Mouse (Mus musculus) lung, postnatal 0 days (tissue): ENCODE measurements at regions not wholly inside any gene's neighbourhood (a gene's known extent, or its start where the extent isn't known, plus 50 kb on each side); places are given as distances from the start of the nearest gene placed in this dataset.

Source experiments
- ATAC-seq: fragments of 200-750 bp; cut with Nextera tagmentation; 2 replicates; pipeline ENCODE4 v1.8.0; 2017; ENCODE audit warnings: moderate library complexity
- DNase-seq: peaks from one replicate; pipeline ENCODE4 v3.0.0-alpha.2; 2016; ENCODE audit warnings: low spot score
- H3K27ac ChIP-seq: fragments of 300-500 bp; sonication (generic); 2 replicates; pipeline ENCODE4 v1.5.1; 2014; ENCODE audit warnings: antibody characterized with exemption, mild to moderate bottlenecking, low read length, mixed read lengths
- H3K27me3 ChIP-seq: fragments of 300-500 bp; sonication (generic); replicated peaks from 2 replicates; pipeline ENCODE4 v1.6.1; 2014; ENCODE audit warnings: low read length, mixed read lengths; ENCODE audit not compliant: insufficient read depth
- H3K36me3 ChIP-seq: fragments of 300-500 bp; sonication (generic); 2 replicates; pipeline ENCODE4 v1.6.1; 2014; ENCODE audit warnings: low read length, mixed read lengths; ENCODE audit not compliant: insufficient read depth
- H3K4me1 ChIP-seq: fragments of 300-500 bp; sonication (generic); 2 replicates; pipeline ENCODE4 v1.6.1; 2014; ENCODE audit warnings: antibody characterized with exemption, low read depth, low read length, mixed read lengths; ENCODE audit not compliant: insufficient read depth
- H3K4me2 ChIP-seq: fragments of 300-500 bp; sonication (generic); replicated peaks from 2 replicates; pipeline ENCODE4 v1.6.1; 2014; ENCODE audit warnings: low read depth, mild to moderate bottlenecking, low read length, moderate library complexity, mixed read lengths
- H3K4me3 ChIP-seq: fragments of 300-500 bp; sonication (generic); 2 replicates; pipeline ENCODE4 v1.5.1; 2014; ENCODE audit warnings: low read depth, low read length
- H3K9ac ChIP-seq: fragments of 300-500 bp; sonication (generic); replicated peaks from 2 replicates; pipeline ENCODE4 v1.6.1; 2014; ENCODE audit warnings: low read depth, mild to moderate bottlenecking
- H3K9me3 ChIP-seq: fragments of 300-500 bp; sonication (generic); 2 replicates; pipeline ENCODE4 v1.6.1; 2016; ENCODE audit warnings: low read length, mixed read lengths
- CTCF ChIP-seq: IDR thresholded peaks from 2 replicates; pipeline ENCODE4 v1.5.1; 2016; ENCODE audit warnings: antibody characterized with exemption, mild to moderate bottlenecking
- EP300 ChIP-seq: IDR thresholded peaks from 2 replicates; pipeline ENCODE4 v1.6.1; 2016; ENCODE audit warnings: antibody characterized with exemption, mild to moderate bottlenecking, control low read depth
- WGBS: fragments of 180-500 bp; shearing (Covaris S2); extraction: QIAGEN DNeasy Blood & Tissue Kit; methylation state at CpG from one replicate; pipeline ENCODE4 v1.1.7; 2014; 5-methylcytosine and 5-hydroxymethylcytosine counted together

DNA sequence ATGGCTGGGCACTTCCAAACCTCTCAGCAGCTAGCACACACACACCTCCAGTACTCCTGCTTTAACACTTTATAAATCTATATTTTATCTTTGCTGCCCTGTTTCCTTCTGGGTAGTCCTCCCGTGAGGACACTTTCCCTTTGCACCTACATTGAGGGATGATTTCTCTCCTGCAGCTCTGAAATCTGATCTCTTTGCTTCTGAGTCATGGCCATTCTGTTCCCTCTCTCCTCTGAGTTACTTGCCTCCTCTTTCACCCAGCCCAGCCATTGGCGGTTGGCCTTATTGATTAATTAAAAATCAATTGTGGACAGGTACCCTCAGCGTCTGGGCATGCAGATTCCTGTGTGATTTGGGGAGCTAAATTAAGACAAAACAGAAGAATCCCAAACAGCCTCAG lies 58.0 kb upstream of the Cxcl12 start:
- H3K27ac ChIP-seq = no peak overlapping the region
- no peaks in the 10 kb centered on the region for H3K36me3 ChIP-seq
- no peak overlapping the region for H3K9ac ChIP-seq
- no peaks in the 10 kb centered on the region for H3K9me3 ChIP-seq
- H3K27me3 ChIP-seq = no peaks in the 10 kb centered on the region
- DNase-seq = no peak
- H3K4me1 ChIP-seq = no peaks in the 10 kb centered on the region
- H3K4me2 ChIP-seq = no peak overlapping the region
- no peak for ATAC-seq
- no peak for TF ChIP-seq CTCF
- no peak for TF ChIP-seq EP300
- 43% methylated on average over 3 of the region's 3 CpGs for WGBS
- no peak overlapping the region for H3K4me3 ChIP-seq

- Histone ChIP-seq H3K9me3 (no peaks in the 10 kb centered on the region), H3K4me2 (no peak overlapping the region), H3K9ac (no peak overlapping the region), H3K4me1 (no peaks in the 10 kb centered on the region), H3K36me3 (no peaks in the 10 kb centered on the region), H3K27ac (no peak overlapping the region), H3K4me3 (no peak overlapping the region), H3K27me3 (no peaks in the 10 kb centered on the region)
- 74% methylated on average over 8 of the region's 8 CpGs for WGBS
- DNase-seq (no peak), ATAC-seq (no peak)
- TF ChIP-seq CTCF (no peak), EP300 (no peak)
These were observed 53.5 kb upstream of the Cxcl12 start for GRCm38 (mm10) chr6:117114859-117115258.

GRCm38 (mm10) chr6:117118081-117118480 lies 50.3 kb upstream of the Cxcl12 start:
- ATAC-seq (no peak), DNase-seq (no peak)
- Histone ChIP-seq H3K36me3 (no peaks in the 10 kb centered on the region), H3K4me2 (no peak overlapping the region), H3K9me3 (no peaks in the 10 kb centered on the region), H3K4me1 (no peaks in the 10 kb centered on the region), H3K27ac (no peak overlapping the region), H3K9ac (no peak overlapping the region), H3K4me3 (no peak overlapping the region), H3K27me3 (no peaks in the 10 kb centered on the region)
- 76% methylated on average over 3 of the region's 3 CpGs for WGBS
- no peak for TF ChIP-seq CTCF
- no peak for TF ChIP-seq EP300
